In genomic region chr4:155491529-155492130, GRCm38 (mm10) we compare ENCODE assay signal across 9 mouse cellular contexts. TPM values are rescaled to one million over a fixed set of nuclear protein-coding genes. Genes with fewer than 3 reads are reported as not detected.
DNase-seq lines count a peak whose midpoint lies in the region; ATAC-seq lines count a peak whose summit lies in the region.
"Had no signal": no experiment of that assay in that cellular context is flagged by ENCODE, and none has a peak within 500 bp of the region (broad histone marks: within the 10 kb centered on the region; RNA-seq: fewer than 3 reads in every experiment).

No protein-coding gene starts in this region.

- H3K27me3 ChIP-seq in hindbrain, embryonic 11.5 days (ENCODE audit: control insufficient read depth, insufficient read depth, low read length) = no peaks in the 10 kb centered on the region

- peak overlapping the region; percentile 100 for H3K9ac ChIP-seq in hindbrain, embryonic 11.5 days (ENCODE audit: low read depth, low read length)

- peak overlapping the region; percentile 81 for H3K27ac ChIP-seq in brown adipose tissue, adult 24 weeks (replicated peaks; ENCODE audit: low read depth, low read length)
- H3K27ac ChIP-seq in hindbrain, embryonic 11.5 days (ENCODE audit: low read depth, low read length) = peak overlapping the region; percentile 91

- WGBS in hindbrain, embryonic 11.5 days = under 1% methylated on average over 40 of the region's 54 CpGs

- H3K4me2 ChIP-seq in hindbrain, embryonic 11.5 days (replicated peaks; ENCODE audit: low read depth, low read length) = peak overlapping the region; percentile 69

- peak; percentile 64 for ATAC-seq in hindbrain, embryonic 11.5 days (ENCODE audit: low FRiP score)

- peak; percentile 16 to 23 for DNase-seq in left cerebral cortex, postnatal 36 days (ENCODE audit: low spot score in 2 of 2)
- no peak for DNase-seq in left cerebral cortex, postnatal 25 days (ENCODE audit: low spot score in 2 of 2)
- DNase-seq in hindbrain, embryonic 11.5 days (ENCODE audit: low spot score) = peak; percentile 76
- peak; percentile 19 for DNase-seq in lung, postnatal 14 days
- peak; percentile 48 for DNase-seq in thymus, postnatal 25 days
- DNase-seq in ovary, postnatal 10 days (ENCODE audit: low spot score) = no peak
- no peak for DNase-seq in left cerebral cortex, adult 9 months (ENCODE audit: low spot score in 2 of 2)

- intact Hi-C loops in left cerebral cortex, postnatal 36 days (cut with DNase I) = loop anchor here (2.0 kb wide), 1 partner anchor 73 kb away; no protein-coding TSS in a partner anchor
- intact Hi-C loops in left cerebral cortex, postnatal 25 days (cut with DNase I) = loop anchor here (5.0 kb wide), 1 partner anchor 71 kb away; the partner anchor contains the start of gene Nadk

- peaks cover 46% of the 10 kb centered on the region for H3K4me1 ChIP-seq in brown adipose tissue, adult 24 weeks (ENCODE audit: control insufficient read depth, insufficient read depth, insufficient read length, low read length)
- H3K4me1 ChIP-seq in hindbrain, embryonic 11.5 days (replicated peaks; ENCODE audit: control insufficient read depth, insufficient read depth, low read length) = peaks cover 8% of the 10 kb centered on the region

- no peaks in the 10 kb centered on the region for H3K9me3 ChIP-seq in hindbrain, embryonic 11.5 days (ENCODE audit: control insufficient read depth, low read length)

- peak overlapping the region; percentile 98 for H3K4me3 ChIP-seq in brown adipose tissue, adult 24 weeks (ENCODE audit: insufficient read depth, low read depth, low read length)
- peak overlapping the region; percentile 100 for H3K4me3 ChIP-seq in hindbrain, embryonic 11.5 days (ENCODE audit: low read depth, low read length)

- no peaks in the 10 kb centered on the region for H3K36me3 ChIP-seq in hindbrain, embryonic 11.5 days (ENCODE audit: control insufficient read depth, insufficient read depth, low read length)

RNA-seq across cellular contexts. Expression of gene Gnb1, which starts 0.5 kb away (rescaled TPM):
- 100 to 1,000 TPM; 857 to 949 TPM for total RNA-seq in left cerebral cortex, postnatal 36 days (2021)
- 100 to 1,000 TPM; 918 to 924 TPM for total RNA-seq in left cerebral cortex, postnatal 25 days (2021)
- polyA plus RNA-seq in brown adipose tissue, adult 24 weeks (2012; ENCODE audit: insufficient read depth, insufficient read length, missing spikeins) = 193 and 220 TPM in 2 replicates
- polyA plus RNA-seq in hindbrain, embryonic 11.5 days (2014; fragmentation: Nextera tagmentation; extraction: Ambion mirVana) = 826 and 832 TPM in 2 replicates

RNA-seq across cellular contexts. Expression of gene Tmem52, which starts 22.7 kb away (rescaled TPM):
- total RNA-seq in left cerebral cortex, postnatal 36 days (2021) = 1 to 10 TPM; 1.8 to 2.2 TPM
- 1 to 10 TPM; 1.5 TPM for total RNA-seq in left cerebral cortex, postnatal 25 days (2021)
- 1.1 and 3.7 TPM in 2 replicates for polyA plus RNA-seq in brown adipose tissue, adult 24 weeks (2012; ENCODE audit: insufficient read depth, insufficient read length, missing spikeins)
- 0.37 TPM in 1 of 2 replicates, not detected in the other for polyA plus RNA-seq in hindbrain, embryonic 11.5 days (2014; fragmentation: Nextera tagmentation; extraction: Ambion mirVana)
- total RNA-seq: common myeloid progenitor, adult 5-6 weeks had no signal

Comparison
In these comparisons a context has a peak if more than half of its experiments do, and no peak if none do; other contexts are left out.
1. DNase-seq: peak in left cerebral cortex, postnatal 36 days (2 of 2), hindbrain, embryonic 11.5 days (single experiment), lung, postnatal 14 days (single experiment) and thymus, postnatal 25 days (single experiment); none in left cerebral cortex, postnatal 25 days (0 of 2), ovary, postnatal 10 days (single experiment) and left cerebral cortex, adult 9 months (0 of 2).